Mouse (Mus musculus) hindbrain, postnatal 0 days (tissue): Measurements from ENCODE around the gene Tuba1a. TPM values are rescaled to one million over a fixed set of nuclear protein-coding genes. Genes with fewer than 3 reads are reported as not detected.

Experiments used
- ATAC-seq: fragments of 200-750 bp; cut with Nextera tagmentation; 2 replicates; pipeline ENCODE4 v1.8.0; 2017; ENCODE audit warnings: mild to moderate bottlenecking, moderate TSS enrichment, moderate library complexity
- DNase-seq: peaks from one replicate; pipeline ENCODE4 v3.0.0-alpha.2; 2015; ENCODE audit warnings: low spot score
- H3K27ac ChIP-seq: fragments of 300-500 bp; sonication (generic); 2 replicates; pipeline ENCODE4 v1.5.1; 2014; ENCODE audit warnings: mild to moderate bottlenecking
- H3K27me3 ChIP-seq: fragments of 300-500 bp; sonication (generic); 2 replicates; pipeline ENCODE4 v1.6.1; 2014; ENCODE audit warnings: low read length, mixed read lengths; ENCODE audit not compliant: insufficient read depth
- H3K36me3 ChIP-seq: fragments of 300-500 bp; sonication (generic); 2 replicates; pipeline ENCODE4 v1.6.1; 2014; ENCODE audit warnings: low read length, mixed read lengths; ENCODE audit not compliant: insufficient read depth
- H3K4me1 ChIP-seq: fragments of 300-500 bp; sonication (generic); 2 replicates; pipeline ENCODE4 v1.6.1; 2014; ENCODE audit warnings: antibody characterized with exemption, low read length, mixed read lengths; ENCODE audit not compliant: insufficient read depth
- H3K4me2 ChIP-seq: fragments of 300-500 bp; sonication (generic); 2 replicates; pipeline ENCODE4 v1.6.1; 2014; ENCODE audit warnings: low read depth, mild to moderate bottlenecking, low read length, moderate library complexity, mixed read lengths
- H3K4me3 ChIP-seq: fragments of 300-500 bp; sonication (generic); 2 replicates; pipeline ENCODE4 v1.5.1; 2014; ENCODE audit warnings: low read length
- H3K9ac ChIP-seq: fragments of 300-500 bp; sonication (generic); replicated peaks from 2 replicates; pipeline ENCODE4 v1.6.1; 2014; ENCODE audit warnings: mild to moderate bottlenecking, low read length, moderate library complexity, mixed read lengths
- H3K9me3 ChIP-seq: fragments of 300-500 bp; sonication (generic); 2 replicates; pipeline ENCODE4 v1.6.1; 2016; ENCODE audit warnings: low read length, mixed read lengths
- CTCF ChIP-seq: IDR thresholded peaks from 2 replicates; pipeline ENCODE4 v1.5.1; 2016; ENCODE audit warnings: antibody characterized with exemption, control low read depth, low read depth
- WGBS: fragments of 180-500 bp; shearing (Covaris S2); extraction: QIAGEN DNeasy Blood & Tissue Kit; methylation state at CpG from one replicate; pipeline ENCODE4 v1.1.7; 2014; 5-methylcytosine and 5-hydroxymethylcytosine counted together
- polyA plus RNA-seq: library from polyadenylated mRNA; unstranded; fragments of >200 nt; fragmentation: Nextera tagmentation; extraction: Ambion mirVana; gene quantifications from 2 replicates; pipeline ENCODE4 v1.2.1, GENCODE M21; 2015
- total RNA-seq: library from RNA; depleted of rRNA; stranded (reverse); fragments of >200 nt; gene quantifications from 2 replicates; pipeline ENCODE4 v1.2.3, GENCODE M21; 2014

The Tuba1a gene
- total and polyA plus RNA-seq, 2 experiments from 2014 or later = 12,500 to 19,179 TPM

GRCm38 (mm10) chr15:98969372-98970101 is 16.0 kb upstream of the Tuba1a start:
- H3K9me3 ChIP-seq = no peaks in the 10 kb centered on the region
- no peaks in the 10 kb centered on the region for H3K36me3 ChIP-seq
- no peak for ATAC-seq
- H3K4me3 ChIP-seq = peak overlapping the region; percentile 5
- TF ChIP-seq CTCF = no peak
- H3K4me2 ChIP-seq = peak overlapping the region; percentile 39
- peak; percentile 57 for DNase-seq
- H3K4me1 ChIP-seq = peaks cover 20% of the 10 kb centered on the region
- H3K27ac ChIP-seq = peak overlapping the region; percentile 97
- peak overlapping the region; percentile 19 for H3K9ac ChIP-seq
- WGBS = 2% methylated on average over 16 of the region's 16 CpGs
- no peaks in the 10 kb centered on the region for H3K27me3 ChIP-seq

- DNase-seq = peak; percentile 93
- 5% methylated on average over 12 of the region's 12 CpGs for WGBS
- Histone ChIP-seq H3K4me3 (peak overlapping the region; percentile 5; the same call in 1 of the 2 replicates), H3K36me3 (no peaks in the 10 kb centered on the region), H3K27me3 (no peaks in the 10 kb centered on the region), H3K9ac (peak overlapping the region; percentile 19; the same call in 1 of the 2 replicates), H3K4me1 (peaks cover 20% of the 10 kb centered on the region), H3K9me3 (no peaks in the 10 kb centered on the region), H3K27ac (peak overlapping the region; percentile 97), H3K4me2 (peak overlapping the region; percentile 39)
- TF ChIP-seq CTCF = no peak
- peak; percentile 77 for ATAC-seq
Observed at GRCm38 (mm10) chr15:98968701-98969371, 15.3 kb upstream of the Tuba1a start.

GRCm38 (mm10) chr15:98959531-98959930 is 6.0 kb upstream of the Tuba1a start:
- no peak for DNase-seq
- H3K4me2 ChIP-seq = no peak overlapping the region
- WGBS = 79% methylated on average over 3 of the region's 3 CpGs
- H3K9ac ChIP-seq = no peak overlapping the region
- H3K27me3 ChIP-seq = no peaks in the 10 kb centered on the region
- no peak for ATAC-seq
- no peak for TF ChIP-seq CTCF
- no peak overlapping the region for H3K4me3 ChIP-seq
- H3K9me3 ChIP-seq = no peaks in the 10 kb centered on the region
- no peak overlapping the region for H3K27ac ChIP-seq
- no peaks in the 10 kb centered on the region for H3K36me3 ChIP-seq
- H3K4me1 ChIP-seq = no peaks in the 10 kb centered on the region; the same call in 1 of the 2 replicates

GRCm38 (mm10) chr15:98958901-98959420 is 5.5 kb upstream of the Tuba1a start:
- H3K9me3 ChIP-seq = no peaks in the 10 kb centered on the region
- no peak overlapping the region for H3K27ac ChIP-seq
- DNase-seq = no peak
- H3K36me3 ChIP-seq = no peaks in the 10 kb centered on the region
- WGBS = 87% methylated on average over 4 of the region's 4 CpGs
- H3K9ac ChIP-seq = no peak overlapping the region
- no peak for ATAC-seq
- H3K4me2 ChIP-seq = no peak overlapping the region
- H3K27me3 ChIP-seq = no peaks in the 10 kb centered on the region
- no peak overlapping the region for H3K4me3 ChIP-seq
- no peak for TF ChIP-seq CTCF
- no peaks in the 10 kb centered on the region; the same call in 1 of the 2 replicates for H3K4me1 ChIP-seq

GRCm38 (mm10) chr15:98957475-98957874 is 4.0 kb upstream of the Tuba1a start:
- WGBS = 79% methylated on average over 5 of the region's 5 CpGs
- H3K4me2 ChIP-seq = no peak overlapping the region
- H3K9ac ChIP-seq = no peak overlapping the region
- H3K4me1 ChIP-seq = no peaks in the 10 kb centered on the region; the same call in 1 of the 2 replicates
- ATAC-seq (no peak), DNase-seq (no peak)
- no peak overlapping the region for H3K27ac ChIP-seq
- no peaks in the 10 kb centered on the region for H3K36me3 ChIP-seq
- no peak overlapping the region for H3K4me3 ChIP-seq
- H3K27me3 ChIP-seq = no peaks in the 10 kb centered on the region
- H3K9me3 ChIP-seq = no peaks in the 10 kb centered on the region
- TF ChIP-seq CTCF = no peak

GRCm38 (mm10) chr15:98956000-98956399 is 2.5 kb upstream of the Tuba1a start:
- no peaks in the 10 kb centered on the region for H3K27me3 ChIP-seq
- peak; percentile 29 for TF ChIP-seq CTCF
- H3K9me3 ChIP-seq = no peaks in the 10 kb centered on the region
- H3K27ac ChIP-seq = peak overlapping the region; percentile 100
- no peaks in the 10 kb centered on the region for H3K36me3 ChIP-seq
- H3K4me2 ChIP-seq = peak overlapping the region; percentile 76
- H3K4me3 ChIP-seq = no peak overlapping the region
- no peak for DNase-seq
- ATAC-seq = no peak
- H3K4me1 ChIP-seq = no peaks in the 10 kb centered on the region; the same call in 1 of the 2 replicates
- H3K9ac ChIP-seq = peak overlapping the region; percentile 81
- 44% methylated on average over 4 of the region's 4 CpGs for WGBS
